Mouse (Mus musculus) adrenal gland, postnatal 36 days (tissue): ENCODE results near the gene Gm20388. TPM values are rescaled to one million over a fixed set of nuclear protein-coding genes. Genes with fewer than 3 reads are reported as not detected.
A peak's percentile ranks its signal among the peaks of the same experiment; 100 is the strongest.

Source experiments
- DNase-seq, 2 experiments: peaks; one replicate each; pipeline ENCODE4 v3.0.0; 2021; ENCODE audit warnings: mixed read lengths in 1 of 2
- total RNA-seq, 2 experiments: library from RNA; stranded (reverse); gene quantifications; 2 replicates each; pipeline ENCODE4 v1.2.3; 2021

Gm20388 gene
- total RNA-seq, 2 experiments from 2014 or later, result 2.4 to 7.4 TPM

- DNase-seq, result no peak
These were observed 1882.0 kb downstream of the Gm20388 start for GRCm38 (mm10) chr8:121792627-121793026.

GRCm38 (mm10) chr8:121794151-121794550 lies 1883.5 kb downstream of the Gm20388 start:
- DNase-seq, result no peak

- DNase-seq, result no peak
These were observed 1884.8 kb downstream of the Gm20388 start for GRCm38 (mm10) chr8:121795461-121795860.

GRCm38 (mm10) chr8:121796406-121796805 lies 1885.8 kb downstream of the Gm20388 start:
- peak in 1 of 2 experiments; percentile 40 for DNase-seq

GRCm38 (mm10) chr8:121798401-121798800 lies 1887.8 kb downstream of the Gm20388 start:
- DNase-seq, result no peak

GRCm38 (mm10) chr8:121804829-121805228 lies 1894.2 kb downstream of the Gm20388 start:
- DNase-seq, result no peak

- no peak for DNase-seq
These were observed 1895.5 kb downstream of the Gm20388 start for GRCm38 (mm10) chr8:121806126-121806525.

- no peak for DNase-seq
These were observed 1897.4 kb downstream of the Gm20388 start for GRCm38 (mm10) chr8:121808032-121808431.

DNA sequence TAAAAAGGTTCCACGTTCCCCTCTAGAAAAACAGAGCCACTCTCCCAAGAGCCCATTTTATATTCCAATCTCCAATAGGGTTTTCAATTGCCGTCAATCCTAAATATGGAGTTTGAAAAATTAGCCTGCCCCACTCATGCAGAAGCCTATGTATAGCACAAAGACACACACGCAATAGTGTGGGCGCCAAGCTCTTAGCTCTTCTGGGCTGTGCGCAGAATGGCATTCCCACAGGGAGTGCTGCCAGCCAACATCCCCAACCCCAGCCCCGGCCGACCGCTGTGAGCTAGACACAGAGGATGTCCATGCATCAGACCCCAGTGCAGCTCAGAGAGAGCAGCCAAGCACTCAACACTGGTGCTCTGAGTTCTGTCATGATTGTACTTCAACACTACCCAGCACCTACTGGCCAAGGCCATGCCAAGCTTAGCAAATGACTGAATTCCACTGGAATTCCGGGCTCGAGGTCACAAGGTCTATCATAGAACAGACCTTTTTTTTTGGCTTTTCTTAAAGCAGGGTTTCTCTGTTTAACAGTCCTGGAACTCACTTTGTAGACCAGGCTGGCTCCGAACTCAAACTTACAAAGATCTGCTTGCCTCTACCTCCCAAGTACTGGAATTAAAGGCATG lies 1899.0 kb downstream of the Gm20388 start:
- DNase-seq, result peak; percentile 43 to 60

DNA sequence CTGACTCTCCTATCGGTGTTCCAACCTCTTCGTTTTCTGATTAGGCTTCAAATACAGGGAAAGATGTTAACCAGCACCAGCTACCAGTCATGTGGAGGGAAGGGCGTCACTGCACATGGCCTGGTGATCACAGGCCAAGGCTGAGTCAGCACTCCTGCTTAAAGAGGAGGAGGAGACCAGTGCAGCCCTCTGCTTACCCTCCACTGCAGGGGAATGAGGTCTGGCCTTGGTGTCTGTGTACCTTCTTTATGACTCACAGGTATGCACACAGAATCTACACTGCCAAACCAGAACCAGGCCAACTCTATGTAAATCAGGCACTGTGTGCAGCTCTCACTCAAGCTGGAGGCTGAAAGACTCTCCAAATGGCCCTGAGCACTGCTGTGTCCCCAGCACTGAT lies 1900.9 kb downstream of the Gm20388 start:
- peak in 1 of 2 experiments; percentile 41 for DNase-seq

DNA sequence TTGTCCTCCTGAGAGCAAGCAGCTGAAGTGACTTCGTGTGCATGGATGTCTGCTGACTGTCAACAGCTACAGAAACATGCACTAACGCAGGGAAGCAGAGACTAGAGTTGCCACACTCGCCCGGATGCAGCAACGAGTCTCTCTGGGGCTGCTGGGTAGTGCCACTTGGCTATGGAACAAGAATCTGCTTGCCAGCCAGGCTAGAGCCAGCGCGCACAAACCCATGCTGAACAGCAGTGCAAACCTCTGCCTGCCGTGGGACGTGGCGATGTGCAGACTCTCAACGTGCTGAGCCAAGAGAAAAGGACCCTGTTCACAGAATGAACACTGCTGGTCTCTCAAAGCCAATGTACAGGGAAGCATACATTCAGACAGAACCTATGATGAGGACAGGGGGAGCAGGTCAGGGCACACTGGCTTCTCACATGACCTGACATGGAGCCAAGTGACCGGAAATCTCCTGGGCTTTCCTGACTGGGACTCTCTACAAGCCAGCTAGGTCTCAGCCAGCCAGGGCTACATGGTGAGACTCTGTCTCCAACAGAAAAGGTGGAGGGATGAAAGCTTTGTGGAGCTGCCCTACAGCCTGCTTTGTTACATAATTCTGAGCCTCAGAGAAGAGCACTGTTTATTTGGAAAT lies 1901.4 kb downstream of the Gm20388 start:
- DNase-seq, result peak in 1 of 2 experiments; percentile 47

DNA sequence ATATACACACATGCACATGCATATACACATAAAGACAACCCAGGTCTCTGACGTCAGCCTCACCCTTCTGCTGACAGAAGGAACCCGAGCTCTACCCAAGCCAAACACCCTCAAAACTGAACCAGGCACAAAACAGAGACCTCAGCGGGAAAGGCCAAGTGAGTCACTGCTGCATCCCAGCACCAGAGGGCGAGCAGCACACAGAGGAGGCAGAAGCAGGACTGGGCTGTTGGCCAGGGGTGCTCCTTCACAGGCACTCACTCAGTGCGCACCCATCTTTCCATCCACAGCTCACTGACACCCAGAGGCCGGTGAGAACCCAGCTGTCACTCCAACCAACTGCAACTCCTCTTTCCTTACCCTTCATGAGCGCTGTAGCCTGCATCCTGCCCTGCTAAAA lies 1907.6 kb downstream of the Gm20388 start:
- no peak for DNase-seq

DNA sequence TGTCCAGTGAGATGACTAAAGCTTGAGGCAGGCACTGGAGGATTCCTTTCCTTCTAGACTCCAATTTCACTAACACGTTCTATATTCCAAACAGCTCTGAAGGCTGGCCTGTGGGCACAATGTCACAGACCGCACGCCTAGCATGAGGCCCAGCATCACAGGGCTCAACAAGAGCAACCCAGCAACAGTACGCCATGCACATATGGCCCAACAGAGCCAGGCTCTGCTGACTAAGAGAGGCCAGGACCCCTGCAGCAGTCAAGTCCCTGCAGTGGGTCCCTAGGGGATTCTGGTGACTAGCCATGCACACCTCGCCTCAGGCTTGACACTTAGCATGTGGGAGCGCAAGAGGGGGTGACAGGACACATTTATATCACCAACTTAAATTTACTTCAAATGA lies 1910.2 kb downstream of the Gm20388 start:
- DNase-seq, result no peak

DNA sequence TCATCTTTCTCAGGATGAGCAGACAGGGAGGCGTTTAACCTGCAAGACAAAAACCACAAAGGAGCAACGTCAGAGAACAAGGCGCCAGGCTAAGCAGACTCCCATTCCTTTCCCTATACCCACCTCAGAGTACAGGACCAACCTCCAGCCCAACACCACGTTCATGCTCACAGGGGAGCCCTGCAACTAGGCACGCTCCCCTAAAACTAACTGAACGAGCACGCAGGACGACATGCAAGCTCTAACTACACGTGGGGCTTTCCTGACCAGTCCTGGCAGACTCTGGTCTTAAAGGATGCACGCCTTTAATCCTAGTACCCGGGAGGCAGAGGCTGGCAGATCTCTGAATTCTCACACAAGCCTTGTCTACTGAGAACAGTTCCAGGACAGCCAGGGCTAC lies 1910.7 kb downstream of the Gm20388 start:
- no peak for DNase-seq

DNA sequence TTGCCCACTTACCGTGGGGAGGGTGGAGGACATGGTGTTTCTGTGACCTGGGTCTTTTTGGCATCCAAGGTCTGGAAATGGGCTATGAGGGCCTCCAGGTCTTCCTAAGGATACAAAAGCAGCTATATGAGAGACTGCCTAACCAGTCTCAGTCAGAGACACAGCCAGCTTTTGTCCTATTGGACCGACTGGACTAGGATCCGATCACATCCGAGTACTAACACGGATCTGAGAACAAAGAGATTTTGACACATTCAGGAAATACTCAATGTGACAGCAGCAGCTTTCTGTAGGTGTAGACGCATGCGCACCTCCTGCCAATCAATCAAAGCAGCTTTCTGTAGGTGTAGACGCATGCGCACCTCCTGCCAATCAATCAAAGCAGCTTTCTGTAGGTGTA lies 1911.1 kb downstream of the Gm20388 start:
- no peak for DNase-seq

GRCm38 (mm10) chr8:121827726-121828125 lies 1917.1 kb downstream of the Gm20388 start:
- no peak for DNase-seq

DNA sequence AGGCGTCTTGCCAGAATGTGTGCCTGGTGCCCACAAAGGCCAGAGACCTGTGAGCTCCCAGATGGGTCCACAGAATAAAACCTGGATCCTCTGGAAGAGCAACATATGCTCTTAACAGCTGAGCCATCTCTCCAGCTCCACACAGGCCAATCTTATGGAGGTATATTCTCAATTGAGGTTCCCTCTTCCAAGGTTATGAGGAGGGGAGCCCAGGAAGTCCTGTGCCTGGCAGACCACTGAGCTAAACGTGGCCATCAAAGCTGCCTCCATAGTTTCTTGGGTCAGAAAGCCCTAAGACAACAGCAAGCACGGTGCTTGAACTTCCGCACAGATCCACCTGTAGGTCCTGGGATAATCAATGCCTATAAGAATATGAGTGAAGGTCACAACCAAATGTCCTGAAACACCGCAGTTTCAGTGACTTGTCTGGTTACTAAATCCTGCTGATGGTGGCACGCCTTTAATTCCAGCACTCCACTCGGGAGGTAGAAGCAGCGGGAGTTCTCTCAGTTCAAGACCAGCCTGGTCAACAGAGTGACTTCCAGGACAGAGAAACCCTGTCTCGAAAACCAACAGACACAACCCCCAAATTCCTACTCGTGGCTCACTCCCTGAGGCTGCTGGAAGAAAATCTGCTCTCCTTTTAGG lies 1917.9 kb downstream of the Gm20388 start:
- no peak for DNase-seq

DNA sequence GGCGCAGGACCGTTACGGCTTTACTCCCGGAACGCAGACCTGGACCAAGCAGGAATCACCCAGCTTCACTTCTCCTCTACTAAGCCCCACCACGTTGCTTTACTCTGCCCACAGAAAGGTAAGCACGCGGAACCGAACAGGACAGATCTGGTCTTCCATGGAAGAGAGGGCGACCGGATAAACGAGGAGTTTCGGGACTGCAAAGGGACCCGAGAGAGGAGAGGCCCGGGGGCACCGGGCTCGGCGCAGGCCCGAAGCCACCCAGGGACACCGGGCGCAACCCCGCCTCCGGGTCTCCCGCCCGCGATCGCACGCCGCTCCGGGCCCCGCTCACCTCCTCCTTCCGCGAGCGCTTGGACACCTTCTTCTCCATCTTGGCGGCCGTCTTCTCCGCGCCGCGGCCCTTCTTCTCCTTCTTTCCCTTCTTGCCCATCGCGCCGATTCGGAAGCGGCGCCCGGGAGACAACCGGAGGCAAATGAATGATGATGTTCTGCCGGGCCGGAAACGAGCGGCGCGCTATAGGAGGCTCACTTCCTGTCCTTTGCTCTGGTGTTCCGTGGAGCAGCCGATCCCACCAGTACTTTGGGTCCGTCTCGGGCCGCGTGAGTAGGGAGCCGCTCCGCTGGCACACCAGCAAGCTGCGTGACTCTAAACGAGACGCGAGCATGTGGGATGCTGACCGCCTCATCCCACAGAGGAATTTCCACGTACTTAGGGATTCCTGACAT lies 1918.6 kb downstream of the Gm20388 start, which contains the start of gene Klhdc4:
Gene Klhdc4 (minus strand): TSS at position 522 of the 729 bp plus-strand sequence.
- DNase-seq, result peak; percentile 88

DNA sequence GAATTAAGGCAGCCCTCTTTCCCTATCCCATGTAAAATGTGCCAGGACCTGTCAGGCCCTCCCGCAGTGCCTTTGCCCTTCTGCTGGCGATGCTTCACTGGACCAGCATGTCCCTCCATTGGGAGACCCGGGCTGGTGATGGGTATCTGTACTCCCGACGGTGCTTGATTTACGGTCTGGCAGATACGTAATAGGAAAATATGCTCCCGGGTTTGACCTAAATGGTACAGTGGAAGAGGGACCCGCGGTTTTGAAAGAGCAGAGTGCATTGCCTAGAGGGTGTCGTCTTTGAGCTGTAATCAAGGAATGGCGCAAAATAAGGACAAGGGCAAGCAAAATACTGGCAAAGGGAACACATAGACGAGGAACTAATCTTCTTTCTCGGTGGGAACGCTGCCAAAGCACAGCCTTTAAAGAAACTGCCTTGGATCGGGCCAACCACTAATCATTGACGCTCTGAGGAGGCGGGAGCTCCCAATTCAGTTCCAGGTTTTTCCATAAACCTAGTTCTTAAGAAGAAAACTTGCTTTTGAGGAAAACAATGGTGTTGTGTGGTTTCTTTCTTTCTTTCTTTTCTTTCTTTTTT lies 1919.2 kb downstream of the Gm20388 start:
- DNase-seq, result peak; percentile 13 to 58

DNA sequence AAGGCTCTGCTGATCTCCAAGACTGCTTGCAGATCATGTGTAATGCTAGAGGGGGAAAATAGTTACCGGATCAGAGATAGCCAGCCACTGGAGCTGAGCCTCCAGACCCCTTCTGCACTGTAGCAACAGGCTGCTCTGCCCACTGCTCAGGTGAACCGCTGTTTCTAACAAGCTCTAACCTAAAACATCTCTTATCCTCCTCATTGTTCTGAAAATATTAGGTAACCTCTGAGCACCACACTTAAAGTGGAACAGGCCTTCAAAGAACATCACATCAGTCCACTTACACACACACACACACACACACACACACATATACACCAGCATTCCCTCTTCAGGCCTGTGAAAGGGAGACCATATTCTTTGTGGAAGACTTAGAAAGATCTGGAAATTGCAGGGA lies 1921.4 kb downstream of the Gm20388 start:
- no peak for DNase-seq

DNA sequence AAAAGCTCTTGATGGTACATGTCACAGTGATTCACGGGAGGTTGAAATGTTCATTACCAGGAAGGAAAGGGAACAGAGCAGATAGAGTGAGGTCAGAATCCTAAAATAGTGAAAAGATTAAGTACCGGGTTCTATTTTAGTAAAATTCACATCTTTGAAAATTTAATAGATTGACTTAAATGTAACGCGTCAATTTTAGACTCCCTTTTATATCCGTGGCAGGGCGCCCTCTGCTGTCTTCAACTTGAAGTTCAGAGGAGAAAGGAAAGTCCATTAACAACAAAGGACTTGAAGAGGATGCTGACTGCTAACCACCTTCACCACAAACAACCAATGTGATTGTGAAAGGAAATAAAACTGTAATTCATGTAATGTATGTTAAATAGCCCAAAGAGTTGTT lies 1921.9 kb downstream of the Gm20388 start:
- peak; percentile 71 to 78 for DNase-seq

- peak; percentile 66 to 75 for DNase-seq
These were observed 1930.6 kb downstream of the Gm20388 start for GRCm38 (mm10) chr8:121841242-121841641.
